Mouse (Mus musculus) kidney, embryonic 15.5 days (tissue): ENCODE measurements around the gene Olfr1138. TPM values are rescaled to one million over a fixed set of nuclear protein-coding genes. Genes with fewer than 3 reads are reported as not detected.

ENCODE experiments used
- ATAC-seq: fragments of 200-750 bp; cut with Nextera tagmentation; replicated peaks from 2 replicates; pipeline ENCODE4 v1.8.0; 2017; ENCODE audit warnings: moderate TSS enrichment; ENCODE audit not compliant: low FRiP score
- H3K27ac ChIP-seq: fragments of 300-500 bp; sonication (generic); 2 replicates; pipeline ENCODE4 v1.5.1; 2015; ENCODE audit warnings: mild to moderate bottlenecking, inconsistent platforms
- H3K27me3 ChIP-seq: fragments of 300-500 bp; sonication (generic); 2 replicates; pipeline ENCODE4 v1.6.1; 2015; ENCODE audit warnings: inconsistent platforms
- H3K36me3 ChIP-seq: fragments of 300-500 bp; sonication (generic); 2 replicates; pipeline ENCODE4 v1.6.1; 2015; ENCODE audit warnings: inconsistent platforms
- H3K4me1 ChIP-seq: fragments of 300-500 bp; sonication (generic); 2 replicates; pipeline ENCODE4 v1.6.1; 2015; ENCODE audit warnings: inconsistent platforms
- H3K4me2 ChIP-seq: fragments of 300-500 bp; sonication (generic); 2 replicates; pipeline ENCODE4 v1.6.1; 2015; ENCODE audit warnings: moderate library complexity, mild to moderate bottlenecking, inconsistent platforms
- H3K4me3 ChIP-seq: fragments of 300-500 bp; sonication (generic); replicated peaks from 2 replicates; pipeline ENCODE4 v1.5.1; 2015; ENCODE audit warnings: mild to moderate bottlenecking, inconsistent platforms
- H3K9ac ChIP-seq: fragments of 300-500 bp; sonication (generic); 2 replicates; pipeline ENCODE4 v1.6.1; 2015; ENCODE audit warnings: mild to moderate bottlenecking, inconsistent platforms
- H3K9me3 ChIP-seq: fragments of 300-500 bp; sonication (generic); replicated peaks from 2 replicates; pipeline ENCODE4 v1.6.1; 2016; ENCODE audit warnings: inconsistent platforms
- WGBS: fragments of 180-500 bp; shearing (Covaris S2); methylation state at CpG from one replicate; pipeline ENCODE4 v1.1.7; 2015; ENCODE audit warnings: mixed read lengths; 5-methylcytosine and 5-hydroxymethylcytosine counted together
- polyA plus RNA-seq: library from polyadenylated mRNA; unstranded; fragments of >200 nt; fragmentation: Nextera tagmentation; extraction: Ambion mirVana; gene quantifications from 2 replicates; pipeline ENCODE4 v1.2.1, GENCODE M21; 2015

Olfr1138 gene
- not detected in 2 replicates for polyA plus RNA-seq

DNA sequence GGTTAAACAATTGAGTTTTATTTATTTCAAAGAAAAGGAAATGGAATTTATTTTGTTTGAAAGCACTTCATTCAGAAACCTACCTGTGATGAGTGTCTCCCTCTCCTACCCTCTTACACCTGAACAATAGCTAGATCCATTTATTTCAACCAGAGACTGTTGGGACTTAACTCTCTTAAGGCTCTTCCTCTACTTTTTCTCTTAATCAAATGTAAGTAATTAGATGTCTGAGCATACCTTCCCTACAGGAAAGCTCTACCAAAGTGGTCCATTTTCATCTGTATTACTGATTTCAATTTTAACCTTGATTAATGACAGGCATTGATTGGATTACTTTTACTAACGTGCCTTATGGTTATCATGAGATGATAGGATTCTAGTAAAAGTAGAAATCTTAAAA lies at the start of gene Olfr1138:
Olfr1138 (minus strand) TSS at position 101 of the 400 bp plus-strand sequence.
- Histone ChIP-seq H3K9ac (no peak within 1 kb of the TSS), H3K27ac (no peak within 1 kb of the TSS), H3K27me3 (no peaks in the 10 kb centered on the region), H3K36me3 (no peaks in the 10 kb centered on the region), H3K4me1 (no peaks in the 10 kb centered on the region), H3K4me3 (no peak within 1 kb of the TSS), H3K9me3 (no peaks in the 10 kb centered on the region), H3K4me2 (no peak within 1 kb of the TSS)
- WGBS = 75% methylated on average over 1 of the region's 1 CpGs
- no peak for ATAC-seq

- Histone ChIP-seq H3K9ac (no peak within 1 kb of the TSS), H3K36me3 (no peaks in the 10 kb centered on the region), H3K4me3 (no peak within 1 kb of the TSS), H3K4me1 (no peaks in the 10 kb centered on the region), H3K9me3 (no peaks in the 10 kb centered on the region), H3K27ac (no peak within 1 kb of the TSS), H3K27me3 (no peaks in the 10 kb centered on the region), H3K4me2 (no peak within 1 kb of the TSS)
- ATAC-seq = no peak
- whole genome bisulfite sequencing = 77% methylated on average over 4 of the region's 4 CpGs
Measured at GRCm38 (mm10) chr2:87779183-87779582, 39.4 kb upstream of the Olfr1138 start, which contains the start of gene Olfr152. Olfr152 (plus strand) TSS chr2:87779483.

GRCm38 (mm10) chr2:87776143-87776542 lies 36.4 kb upstream of the Olfr1138 start:
- no peak for ATAC-seq
- H3K27me3 ChIP-seq = no peaks in the 10 kb centered on the region
- no peaks in the 10 kb centered on the region for H3K36me3 ChIP-seq
- no peak overlapping the region for H3K9ac ChIP-seq
- H3K27ac ChIP-seq = no peak overlapping the region
- WGBS = 59% methylated on average over 1 of the region's 1 CpGs
- no peak overlapping the region for H3K4me3 ChIP-seq
- no peaks in the 10 kb centered on the region for H3K4me1 ChIP-seq
- H3K4me2 ChIP-seq = no peak overlapping the region
- no peaks in the 10 kb centered on the region for H3K9me3 ChIP-seq

- Histone ChIP-seq H3K4me1 (no peaks in the 10 kb centered on the region), H3K27me3 (no peaks in the 10 kb centered on the region), H3K9me3 (no peaks in the 10 kb centered on the region), H3K27ac (no peak within 1 kb of the TSS), H3K9ac (no peak within 1 kb of the TSS), H3K36me3 (no peaks in the 10 kb centered on the region), H3K4me2 (no peak within 1 kb of the TSS), H3K4me3 (no peak within 1 kb of the TSS)
- 88% methylated on average over 1 of the region's 1 CpGs for WGBS
- ATAC-seq = no peak
Measured at GRCm38 (mm10) chr2:87753891-87754290, 14.1 kb upstream of the Olfr1138 start, which contains the start of gene Olfr1141. Olfr1141 (minus strand) TSS chr2:87753991.

- H3K4me3 ChIP-seq = no peak within 1 kb of the TSS
- WGBS = 74% methylated on average over 3 of the region's 3 CpGs
- no peaks in the 10 kb centered on the region for H3K4me1 ChIP-seq
- H3K36me3 ChIP-seq = no peaks in the 10 kb centered on the region
- H3K4me2 ChIP-seq = no peak within 1 kb of the TSS
- H3K9me3 ChIP-seq = no peaks in the 10 kb centered on the region
- H3K27me3 ChIP-seq = no peaks in the 10 kb centered on the region
- H3K9ac ChIP-seq = no peak within 1 kb of the TSS
- H3K27ac ChIP-seq = no peak within 1 kb of the TSS
- ATAC-seq = no peak
Measured at GRCm38 (mm10) chr2:87743452-87743851, 3.7 kb upstream of the Olfr1138 start, which contains the start of gene Olfr1140. Olfr1140 (plus strand) TSS chr2:87743752.

DNA sequence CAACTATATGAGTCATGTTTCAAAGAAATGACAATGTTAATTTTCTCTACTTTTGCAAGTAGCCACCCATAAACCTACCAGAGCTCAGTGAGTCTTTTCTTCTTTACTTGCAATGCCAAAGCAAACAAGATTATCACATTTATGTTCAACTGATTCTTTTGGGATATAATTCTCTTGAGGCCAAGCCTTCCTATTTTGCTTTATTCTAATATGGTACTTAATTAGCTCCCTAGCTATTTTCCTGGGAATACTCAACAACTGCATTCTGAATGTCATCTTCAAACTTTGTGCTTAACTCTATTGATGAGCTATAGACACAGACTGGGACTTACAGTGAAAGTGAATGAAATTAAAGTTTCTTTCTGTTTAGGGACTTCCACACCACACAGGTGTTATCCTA lies 26.7 kb downstream of the Olfr1138 start, which contains the start of gene Olfr1137:
Olfr1137 (minus strand) TSS at position 101 of the 400 bp plus-strand sequence.
- Histone ChIP-seq H3K27ac (no peak within 1 kb of the TSS), H3K4me1 (no peaks in the 10 kb centered on the region), H3K9me3 (no peaks in the 10 kb centered on the region), H3K4me3 (no peak within 1 kb of the TSS), H3K36me3 (no peaks in the 10 kb centered on the region), H3K27me3 (no peaks in the 10 kb centered on the region), H3K9ac (no peak within 1 kb of the TSS), H3K4me2 (no peak within 1 kb of the TSS)
- ATAC-seq = no peak

- no peak within 1 kb of the TSS for H3K9ac ChIP-seq
- H3K4me2 ChIP-seq = no peak within 1 kb of the TSS
- H3K36me3 ChIP-seq = no peaks in the 10 kb centered on the region
- ATAC-seq = no peak
- no peak within 1 kb of the TSS for H3K4me3 ChIP-seq
- H3K9me3 ChIP-seq = no peaks in the 10 kb centered on the region
- no peaks in the 10 kb centered on the region for H3K27me3 ChIP-seq
- H3K4me1 ChIP-seq = no peaks in the 10 kb centered on the region
- no peak within 1 kb of the TSS for H3K27ac ChIP-seq
Measured at GRCm38 (mm10) chr2:87693847-87694246, 45.9 kb downstream of the Olfr1138 start, which contains the start of gene Olfr1136. Olfr1136 (minus strand) TSS chr2:87693947.

Other genes with a start within 250 kb of the Olfr1138 start
- gene Pramel7, start 242.9 kb downstream of the Olfr1138 start, polyA plus RNA-seq = not detected in 2 replicates
- gene Pramel6, start 233.4 kb downstream of the Olfr1138 start, polyA plus RNA-seq = not detected in 2 replicates
- gene Olfr153, start 208.2 kb downstream of the Olfr1138 start, polyA plus RNA-seq = not detected in 2 replicates
- not detected in 2 replicates for gene Olfr1128, start 194.4 kb downstream of the Olfr1138 start, polyA plus RNA-seq
- not detected in 2 replicates for gene Olfr1129, start 166.1 kb downstream of the Olfr1138 start, polyA plus RNA-seq
- gene Olfr1130, start 133.8 kb downstream of the Olfr1138 start, polyA plus RNA-seq = not detected in 2 replicates
- gene Olfr1131, start 112.9 kb downstream of the Olfr1138 start, polyA plus RNA-seq = not detected in 2 replicates
- not detected in 2 replicates for gene Olfr1132, start 102.4 kb downstream of the Olfr1138 start, polyA plus RNA-seq
- not detected in 2 replicates for gene Olfr1133, start 92.6 kb downstream of the Olfr1138 start, polyA plus RNA-seq
- not detected in 2 replicates for gene Olfr1134, start 81.5 kb downstream of the Olfr1138 start, polyA plus RNA-seq
- not detected in 2 replicates for gene Olfr1135, start 66.3 kb downstream of the Olfr1138 start, polyA plus RNA-seq
- not detected in 2 replicates for gene Olfr1136, start 46.0 kb downstream of the Olfr1138 start, polyA plus RNA-seq
- gene Olfr1137, start 26.8 kb downstream of the Olfr1138 start, polyA plus RNA-seq = not detected in 2 replicates
- gene Olfr1140, start 3.8 kb upstream of the Olfr1138 start, polyA plus RNA-seq = not detected in 2 replicates
- gene Olfr1141, start 14.0 kb upstream of the Olfr1138 start, polyA plus RNA-seq = not detected in 2 replicates
- not detected in 2 replicates for gene Olfr152, start 39.5 kb upstream of the Olfr1138 start, polyA plus RNA-seq
- not detected in 2 replicates for gene Olfr1143, start 60.6 kb upstream of the Olfr1138 start, polyA plus RNA-seq
- gene Olfr1145, start 69.8 kb upstream of the Olfr1138 start, polyA plus RNA-seq = not detected in 2 replicates
- not detected in 2 replicates for gene Olfr1148, start 90.6 kb upstream of the Olfr1138 start, polyA plus RNA-seq
- not detected in 2 replicates for gene Olfr1150-ps1, start 104.0 kb upstream of the Olfr1138 start, polyA plus RNA-seq
- not detected in 2 replicates for gene Olfr1151, start 115.9 kb upstream of the Olfr1138 start, polyA plus RNA-seq
- not detected in 2 replicates for gene Olfr1152, start 126.5 kb upstream of the Olfr1138 start, polyA plus RNA-seq
- gene Olfr1153, start 155.0 kb upstream of the Olfr1138 start, polyA plus RNA-seq = not detected in 2 replicates
- not detected in 2 replicates for gene Olfr1154, start 165.2 kb upstream of the Olfr1138 start, polyA plus RNA-seq
- not detected in 2 replicates for gene Olfr1155, start 205.2 kb upstream of the Olfr1138 start, polyA plus RNA-seq
- not detected in 2 replicates for gene Olfr1156, start 213.1 kb upstream of the Olfr1138 start, polyA plus RNA-seq
- not detected in 2 replicates for gene Olfr1157, start 228.3 kb upstream of the Olfr1138 start, polyA plus RNA-seq
- gene Olfr74, start 234.7 kb upstream of the Olfr1138 start, polyA plus RNA-seq = not detected in 2 replicates